Mouse (Mus musculus): ENCODE measurements around the gene Hoxb2. TPM values are rescaled to one million over a fixed set of nuclear protein-coding genes. Genes with fewer than 3 reads are reported as not detected.

Hoxb2 gene
- polyA plus RNA-seq, 1 experiment from 2014 or later, result 45.2 TPM

GRCm38 (mm10) chr11:96340698-96341365, 9.5 kb upstream of the Hoxb2 start:
- ATAC-seq, result peak; percentile 20
- in situ Hi-C loops (cut with MboI; ENCODE audit: low pct_unique_long_range_greater_than_20kb), result no loop called here
- no peak for TF ChIP-seq CTCF (IDR thresholded peaks at IDR 0.05)
- ChIA-PET POLR2A (interaction anchor here (0.6 to 4.3 kb wide), 23 partner anchors 8 to 397 kb away, joined by 3 to 51 read pairs (median 6); partner anchors contain the start of genes Hoxb2, Hoxb3, Hoxb4 and Hoxb6), CTCF (interaction anchor here (0.8 to 1.9 kb wide), 3 partner anchors 15 to 280 kb away, joined by 3 to 9 read pairs (median 3); no protein-coding TSS in a partner anchor)
- no peak for DNase-seq (ENCODE audit: low read depth, low spot score)
- no peaks in the 10 kb centered on the region for H3K27me3 ChIP-seq

- TF ChIP-seq CTCF (IDR thresholded peaks at IDR 0.05), result no peak
- no peaks in the 10 kb centered on the region for H3K27me3 ChIP-seq
- in situ Hi-C loops (cut with MboI; ENCODE audit: low pct_unique_long_range_greater_than_20kb), result no loop called here
- no peak for ATAC-seq
- no peak for DNase-seq (ENCODE audit: low read depth, low spot score)
- CTCF ChIA-PET, result interaction anchor here (0.7 to 1.9 kb wide), 4 partner anchors 14 to 212 kb away, joined by 3 to 9 read pairs (median 3); no protein-coding TSS in a partner anchor
- POLR2A ChIA-PET, result interaction anchor here (0.6 to 4.3 kb wide), 20 partner anchors 9 to 87 kb away, joined by 3 to 51 read pairs (median 5); partner anchors contain the start of genes Hoxb2, Hoxb3, Hoxb4 and Hoxb6
Observed at GRCm38 (mm10) chr11:96341701-96342575, 8.4 kb upstream of the Hoxb2 start.

- DNase-seq (ENCODE audit: low read depth, low spot score), result no peak
- ChIA-PET CTCF (interaction anchor here (1.0 kb wide), 1 partner anchor 211 kb away, joined by 3 read pairs; no protein-coding TSS in a partner anchor), POLR2A (interaction anchor here (0.6 to 4.3 kb wide), 12 partner anchors 9 to 88 kb away, joined by 3 to 51 read pairs (median 6); partner anchors contain the start of genes Hoxb2, Hoxb3, Hoxb6 and Hoxb8)
- in situ Hi-C loops (cut with MboI; ENCODE audit: low pct_unique_long_range_greater_than_20kb), result no loop called here
- H3K27me3 ChIP-seq, result no peaks in the 10 kb centered on the region
- no peak for ATAC-seq
- TF ChIP-seq CTCF (IDR thresholded peaks at IDR 0.05), result no peak
Observed at GRCm38 (mm10) chr11:96342576-96342930, 7.8 kb upstream of the Hoxb2 start.

GRCm38 (mm10) chr11:96343206-96343745, 7.0 kb upstream of the Hoxb2 start:
- H3K27me3 ChIP-seq, result no peaks in the 10 kb centered on the region
- ATAC-seq (no peak), DNase-seq (ENCODE audit: low read depth, low spot score) (no peak)
- TF ChIP-seq CTCF (IDR thresholded peaks at IDR 0.05), result no peak
- in situ Hi-C loops (cut with MboI; ENCODE audit: low pct_unique_long_range_greater_than_20kb), result no loop called here
- POLR2A ChIA-PET, result interaction anchor here (1.3 to 4.3 kb wide), 3 partner anchors 9 to 31 kb away, joined by 4 to 51 read pairs (median 15); partner anchors contain the start of gene Hoxb2
- CTCF ChIA-PET, result interaction anchor here (1.0 kb wide), 1 partner anchor 211 kb away, joined by 3 read pairs; no protein-coding TSS in a partner anchor

DNA sequence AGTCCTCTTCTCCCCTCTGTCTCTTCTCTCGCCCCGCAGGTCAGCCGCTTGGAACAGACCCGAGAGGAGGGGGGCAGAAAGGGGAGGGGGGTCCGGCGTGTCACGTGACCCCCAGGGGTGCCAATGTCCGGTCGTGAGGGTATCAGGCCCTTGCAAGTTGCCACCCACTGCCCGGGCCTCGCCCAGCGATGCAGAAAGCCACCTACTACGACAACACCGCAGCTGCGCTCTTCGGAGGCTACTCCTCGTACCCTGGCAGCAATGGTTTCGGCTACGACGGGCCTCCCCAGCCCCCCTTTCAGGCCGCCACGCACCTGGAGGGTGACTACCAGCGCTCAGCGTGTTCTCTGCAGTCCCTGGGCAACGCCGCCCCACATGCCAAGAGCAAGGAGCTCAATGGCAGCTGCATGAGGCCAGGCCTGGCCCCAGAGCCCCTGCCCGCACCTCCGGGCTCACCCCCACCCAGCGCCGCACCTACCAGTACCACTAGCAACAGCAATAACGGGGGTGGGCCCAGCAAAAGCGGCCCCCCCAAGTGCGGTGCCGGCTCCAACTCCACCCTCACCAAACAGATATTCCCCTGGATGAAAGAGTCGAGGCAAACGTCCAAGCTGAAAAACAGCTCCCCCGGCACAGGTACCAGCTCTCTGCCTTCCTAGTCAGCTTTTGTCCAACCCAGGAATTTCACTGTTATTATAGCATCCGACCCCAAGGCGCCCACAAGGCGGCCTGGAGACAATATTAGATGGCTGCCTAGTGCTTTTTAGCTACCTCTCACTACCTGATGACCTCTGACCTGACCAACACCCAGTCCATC, 6.1 kb upstream of the Hoxb2 start:
- no peaks in the 10 kb centered on the region for H3K27me3 ChIP-seq
- peak; percentile 24 for ATAC-seq
- DNase-seq (ENCODE audit: low read depth, low spot score), result no peak
- ChIA-PET POLR2A (interaction anchor here (0.6 to 2.8 kb wide), 16 partner anchors 10 to 210 kb away, joined by 3 to 16 read pairs (median 4); partner anchors contain the start of genes Hoxb5 and Hoxb8), CTCF (interaction anchor here (0.8 to 0.9 kb wide), 3 partner anchors 36 to 518 kb away, joined by 3 to 4 read pairs (median 3); no protein-coding TSS in a partner anchor)
- in situ Hi-C loops (cut with MboI; ENCODE audit: low pct_unique_long_range_greater_than_20kb), result no loop called here
- no peak for TF ChIP-seq CTCF (IDR thresholded peaks at IDR 0.05)

GRCm38 (mm10) chr11:96344878-96345159, 5.5 kb upstream of the Hoxb2 start:
- H3K27me3 ChIP-seq, result no peaks in the 10 kb centered on the region
- DNase-seq (ENCODE audit: low read depth, low spot score) (no peak), ATAC-seq (no peak)
- CTCF ChIA-PET, result interaction anchor here (0.8 to 0.9 kb wide), 3 partner anchors 37 to 517 kb away, joined by 3 to 4 read pairs (median 3); no protein-coding TSS in a partner anchor
- POLR2A ChIA-PET, result interaction anchor here (0.7 to 2.8 kb wide), 15 partner anchors 10 to 209 kb away, joined by 3 to 16 read pairs (median 4); partner anchors contain the start of genes Hoxb5 and Hoxb8
- no peak for TF ChIP-seq CTCF (IDR thresholded peaks at IDR 0.05)
- in situ Hi-C loops (cut with MboI; ENCODE audit: low pct_unique_long_range_greater_than_20kb), result no loop called here

- DNase-seq (ENCODE audit: low read depth, low spot score) (no peak), ATAC-seq (no peak)
- ChIA-PET POLR2A (interaction anchor here (0.6 to 2.8 kb wide), 12 partner anchors 9 to 82 kb away, joined by 3 to 16 read pairs (median 6); partner anchors contain the start of genes Hoxb5 and Hoxb8), CTCF (interaction anchor here (0.8 kb wide), 1 partner anchor 37 kb away, joined by 3 read pairs; no protein-coding TSS in a partner anchor)
- no peak for TF ChIP-seq CTCF (IDR thresholded peaks at IDR 0.05)
- no peaks in the 10 kb centered on the region for H3K27me3 ChIP-seq
- in situ Hi-C loops (cut with MboI; ENCODE audit: low pct_unique_long_range_greater_than_20kb), result no loop called here
Observed at GRCm38 (mm10) chr11:96345220-96345892, 5.0 kb upstream of the Hoxb2 start.

GRCm38 (mm10) chr11:96345893-96346806, 4.2 kb upstream of the Hoxb2 start:
- in situ Hi-C loops (cut with MboI; ENCODE audit: low pct_unique_long_range_greater_than_20kb), result no loop called here
- no peak for TF ChIP-seq CTCF (IDR thresholded peaks at IDR 0.05)
- H3K27me3 ChIP-seq, result no peaks in the 10 kb centered on the region
- CTCF ChIA-PET, result interaction anchor here (1.2 to 1.5 kb wide), 2 partner anchors 36 to 275 kb away, joined by 3 to 4 read pairs; no protein-coding TSS in a partner anchor
- no peak for DNase-seq (ENCODE audit: low read depth, low spot score)
- POLR2A ChIA-PET, result interaction anchor here (0.5 to 2.8 kb wide), 12 partner anchors 8 to 206 kb away, joined by 3 to 16 read pairs (median 6); partner anchors contain the start of genes Hoxb3 and Hoxb5
- ATAC-seq, result no peak

Data from Patski (cell line).